Comparison of ENCODE assay signal across 7 mouse cellular contexts in genomic region chr8:94913061-94913660, GRCm38 (mm10). TPM values are rescaled to one million over a fixed set of nuclear protein-coding genes. Genes with fewer than 3 reads are reported as not detected.
DNase-seq lines count a peak whose midpoint lies in the region; ATAC-seq and TF ChIP-seq lines count a peak whose summit lies in the region.

No protein-coding gene starts in this region.

- H3K4me3 ChIP-seq in forebrain, postnatal 0 days (ENCODE audit: low read depth, low read length) = peak overlapping the region; percentile 49
- peak overlapping the region; percentile 31 for H3K4me3 ChIP-seq in intestine, embryonic 15.5 days (replicated peaks)
- H3K4me3 ChIP-seq in limb, embryonic 12.5 days (replicated peaks) = peak overlapping the region; percentile 45
- H3K4me3 ChIP-seq in midbrain, embryonic 12.5 days = peak overlapping the region; percentile 49
- H3K4me3 ChIP-seq in stomach, embryonic 16.5 days (replicated peaks; ENCODE audit: low read length) = peak overlapping the region; percentile 38

- H3K27me3 ChIP-seq in forebrain, postnatal 0 days (ENCODE audit: insufficient read depth, low read length) = peaks cover 13% of the 10 kb centered on the region; the same call in 1 of the 2 replicates
- peaks cover 3% of the 10 kb centered on the region; the same call in 1 of the 2 replicates for H3K27me3 ChIP-seq in intestine, embryonic 15.5 days (replicated peaks)
- peaks cover 13% of the 10 kb centered on the region for H3K27me3 ChIP-seq in limb, embryonic 12.5 days
- peaks cover 60% of the 10 kb centered on the region for H3K27me3 ChIP-seq in midbrain, embryonic 12.5 days
- no peaks in the 10 kb centered on the region for H3K27me3 ChIP-seq in stomach, embryonic 16.5 days (ENCODE audit: control insufficient read depth, insufficient read depth, low read length)

- ATAC-seq in forebrain, postnatal 0 days = peak; percentile 72
- peak; percentile 48 for ATAC-seq in intestine, embryonic 15.5 days
- ATAC-seq in limb, embryonic 12.5 days (ENCODE audit: insufficient number of reproducible peaks, insufficient read depth, low FRiP score, low TSS enrichment, low read depth) = no peak; the same call in 1 of the 2 replicates
- peak; percentile 69 for ATAC-seq in midbrain, embryonic 12.5 days (ENCODE audit: low FRiP score, low read depth)
- ATAC-seq in stomach, embryonic 16.5 days (ENCODE audit: insufficient read depth, low FRiP score) = peak; percentile 26; the same call in 1 of the 2 replicates

- peak; percentile 84 for TF ChIP-seq CTCF in forebrain, postnatal 0 days (IDR thresholded peaks at IDR 0.05; ENCODE audit: low read depth)

- H3K9me3 ChIP-seq in forebrain, postnatal 0 days (ENCODE audit: low read length) = no peaks in the 10 kb centered on the region
- H3K9me3 ChIP-seq in intestine, embryonic 15.5 days = no peaks in the 10 kb centered on the region
- H3K9me3 ChIP-seq in limb, embryonic 12.5 days = no peaks in the 10 kb centered on the region
- no peaks in the 10 kb centered on the region for H3K9me3 ChIP-seq in midbrain, embryonic 12.5 days
- no peaks in the 10 kb centered on the region for H3K9me3 ChIP-seq in stomach, embryonic 16.5 days (replicated peaks; ENCODE audit: control insufficient read depth, low read length)

- H3K9ac ChIP-seq in forebrain, postnatal 0 days = peak overlapping the region; percentile 51
- peak overlapping the region; percentile 8; the same call in 1 of the 2 replicates for H3K9ac ChIP-seq in intestine, embryonic 15.5 days
- H3K9ac ChIP-seq in limb, embryonic 12.5 days (replicated peaks) = peak overlapping the region; percentile 54
- peak overlapping the region; percentile 57 for H3K9ac ChIP-seq in midbrain, embryonic 12.5 days (replicated peaks)
- H3K9ac ChIP-seq in stomach, embryonic 16.5 days (ENCODE audit: low read length) = peak overlapping the region; percentile 47; the same call in 1 of the 2 replicates

- H3K36me3 ChIP-seq in forebrain, postnatal 0 days (ENCODE audit: insufficient read depth) = no peaks in the 10 kb centered on the region
- H3K36me3 ChIP-seq in intestine, embryonic 15.5 days = peaks cover 5% of the 10 kb centered on the region; the same call in 1 of the 2 replicates
- H3K36me3 ChIP-seq in limb, embryonic 12.5 days = peaks cover 49% of the 10 kb centered on the region
- no peaks in the 10 kb centered on the region for H3K36me3 ChIP-seq in midbrain, embryonic 12.5 days
- 0 out of 2 replicates have a peak, but pooled peaks cover 6% of the 10 kb centered on the region for H3K36me3 ChIP-seq in stomach, embryonic 16.5 days (ENCODE audit: control insufficient read depth, insufficient read depth, low read length)

- peak overlapping the region; percentile 84 for H3K4me2 ChIP-seq in forebrain, postnatal 0 days (ENCODE audit: low read depth)
- H3K4me2 ChIP-seq in intestine, embryonic 15.5 days (replicated peaks) = peak overlapping the region; percentile 72
- peak overlapping the region; percentile 72 for H3K4me2 ChIP-seq in limb, embryonic 12.5 days
- H3K4me2 ChIP-seq in midbrain, embryonic 12.5 days (replicated peaks) = peak overlapping the region; percentile 68
- peak overlapping the region; percentile 60 for H3K4me2 ChIP-seq in stomach, embryonic 16.5 days (ENCODE audit: low read depth, low read length)

- no peak overlapping the region for H3K27ac ChIP-seq in forebrain, postnatal 0 days (ENCODE audit: low read depth, low read length)
- H3K27ac ChIP-seq in intestine, embryonic 15.5 days = no peak overlapping the region
- H3K27ac ChIP-seq in limb, embryonic 12.5 days = no peak overlapping the region
- no peak overlapping the region for H3K27ac ChIP-seq in midbrain, embryonic 12.5 days (replicated peaks)
- H3K27ac ChIP-seq in stomach, embryonic 16.5 days (ENCODE audit: low read length) = no peak overlapping the region

- WGBS in forebrain, postnatal 0 days = 9% methylated on average over 77 of the region's 77 CpGs
- WGBS in intestine, embryonic 15.5 days = 15% methylated on average over 77 of the region's 77 CpGs
- WGBS in limb, embryonic 12.5 days = 4% methylated on average over 77 of the region's 77 CpGs
- 4% methylated on average over 70 of the region's 77 CpGs for whole genome bisulfite sequencing in midbrain, embryonic 12.5 days
- 22% methylated on average over 77 of the region's 77 CpGs for WGBS in stomach, embryonic 16.5 days

- peaks cover 7% of the 10 kb centered on the region; the same call in 1 of the 2 replicates for H3K4me1 ChIP-seq in forebrain, postnatal 0 days (ENCODE audit: insufficient read depth)
- H3K4me1 ChIP-seq in intestine, embryonic 15.5 days (replicated peaks) = peaks cover 41% of the 10 kb centered on the region
- peaks cover 53% of the 10 kb centered on the region for H3K4me1 ChIP-seq in limb, embryonic 12.5 days (replicated peaks)
- peaks cover 34% of the 10 kb centered on the region for H3K4me1 ChIP-seq in midbrain, embryonic 12.5 days
- peaks cover 40% of the 10 kb centered on the region for H3K4me1 ChIP-seq in stomach, embryonic 16.5 days (ENCODE audit: control insufficient read depth, insufficient read depth, low read length)

- DNase-seq in R1 (ENCODE audit: low read depth, low spot score) = peak; percentile 85
- peak; percentile 88 for DNase-seq in adrenal gland, postnatal 14 days
- DNase-seq in forebrain, postnatal 0 days = peak; percentile 70

RNA-seq across cellular contexts. Expression of gene Ccdc102a, which starts 4.7 kb away (rescaled TPM):
- total RNA-seq in adrenal gland, postnatal 14 days (2021) = 8.1 and 10.1 TPM in 2 replicates
- 6.8 and 8.1 TPM in 2 replicates for total RNA-seq in forebrain, postnatal 0 days (2014; rRNA removed)
- polyA plus RNA-seq in forebrain, postnatal 0 days (2015; fragmentation: Nextera tagmentation; extraction: Ambion mirVana) = 4.4 and 4.8 TPM in 2 replicates
- polyA plus RNA-seq in intestine, embryonic 15.5 days (2015; fragmentation: Nextera tagmentation; extraction: Ambion mirVana) = 20.1 and 20.7 TPM in 2 replicates
- polyA plus RNA-seq in limb, embryonic 12.5 days (2016; fragmentation: Nextera tagmentation; extraction: Ambion mirVana) = 48.5 and 52.6 TPM in 2 replicates
- 16.3 and 18.1 TPM in 2 replicates for polyA plus RNA-seq in midbrain, embryonic 12.5 days (2016; fragmentation: Nextera tagmentation; extraction: Ambion mirVana)
- 10.9 and 14.8 TPM in 2 replicates for polyA plus RNA-seq in stomach, embryonic 16.5 days (2015; fragmentation: Nextera tagmentation; extraction: Ambion mirVana)

RNA-seq across cellular contexts. Expression of gene Adgrg5, which starts 10.3 kb away (rescaled TPM):
- total RNA-seq in adrenal gland, postnatal 14 days (2021) = 0.26 and 1.6 TPM in 2 replicates
- total RNA-seq in forebrain, postnatal 0 days (2014; rRNA removed) = 0.10 TPM in 1 of 2 replicates, not detected in the other
- polyA plus RNA-seq in forebrain, postnatal 0 days (2015; fragmentation: Nextera tagmentation; extraction: Ambion mirVana) = 0.06 and 0.12 TPM in 2 replicates
- polyA plus RNA-seq in intestine, embryonic 15.5 days (2015; fragmentation: Nextera tagmentation; extraction: Ambion mirVana) = 1.3 and 2.1 TPM in 2 replicates
- 0.23 TPM in 1 of 2 replicates, not detected in the other for polyA plus RNA-seq in limb, embryonic 12.5 days (2016; fragmentation: Nextera tagmentation; extraction: Ambion mirVana)
- polyA plus RNA-seq in midbrain, embryonic 12.5 days (2016; fragmentation: Nextera tagmentation; extraction: Ambion mirVana) = 0.09 and 0.10 TPM in 2 replicates
- polyA plus RNA-seq in stomach, embryonic 16.5 days (2015; fragmentation: Nextera tagmentation; extraction: Ambion mirVana) = 0.44 and 0.45 TPM in 2 replicates

RNA-seq across cellular contexts. Expression of gene Dok4, which starts 37.0 kb away (rescaled TPM):
- total RNA-seq in adrenal gland, postnatal 14 days (2021) = 19.7 and 20.7 TPM in 2 replicates
- total RNA-seq in forebrain, postnatal 0 days (2014; rRNA removed) = 123 and 171 TPM in 2 replicates
- polyA plus RNA-seq in forebrain, postnatal 0 days (2015; fragmentation: Nextera tagmentation; extraction: Ambion mirVana) = 97.5 and 117 TPM in 2 replicates
- 39.4 and 40.3 TPM in 2 replicates for polyA plus RNA-seq in intestine, embryonic 15.5 days (2015; fragmentation: Nextera tagmentation; extraction: Ambion mirVana)
- polyA plus RNA-seq in limb, embryonic 12.5 days (2016; fragmentation: Nextera tagmentation; extraction: Ambion mirVana) = 18.9 and 20.0 TPM in 2 replicates
- polyA plus RNA-seq in midbrain, embryonic 12.5 days (2016; fragmentation: Nextera tagmentation; extraction: Ambion mirVana) = 24.8 and 26.6 TPM in 2 replicates
- polyA plus RNA-seq in stomach, embryonic 16.5 days (2015; fragmentation: Nextera tagmentation; extraction: Ambion mirVana) = 28.8 and 29.5 TPM in 2 replicates

RNA-seq across cellular contexts. Expression of gene Polr2c, which starts 55.9 kb away (rescaled TPM):
- total RNA-seq in adrenal gland, postnatal 14 days (2021) = 58.3 and 65.8 TPM in 2 replicates
- total RNA-seq in forebrain, postnatal 0 days (2014; rRNA removed) = 59.5 and 82.7 TPM in 2 replicates
- 101 and 119 TPM in 2 replicates for polyA plus RNA-seq in forebrain, postnatal 0 days (2015; fragmentation: Nextera tagmentation; extraction: Ambion mirVana)
- 126 and 134 TPM in 2 replicates for polyA plus RNA-seq in intestine, embryonic 15.5 days (2015; fragmentation: Nextera tagmentation; extraction: Ambion mirVana)
- polyA plus RNA-seq in limb, embryonic 12.5 days (2016; fragmentation: Nextera tagmentation; extraction: Ambion mirVana) = 161 and 173 TPM in 2 replicates
- 136 and 140 TPM in 2 replicates for polyA plus RNA-seq in midbrain, embryonic 12.5 days (2016; fragmentation: Nextera tagmentation; extraction: Ambion mirVana)
- polyA plus RNA-seq in stomach, embryonic 16.5 days (2015; fragmentation: Nextera tagmentation; extraction: Ambion mirVana) = 128 and 129 TPM in 2 replicates
